Mouse (Mus musculus): Measurements from ENCODE around the gene Sipa1.

DNA sequence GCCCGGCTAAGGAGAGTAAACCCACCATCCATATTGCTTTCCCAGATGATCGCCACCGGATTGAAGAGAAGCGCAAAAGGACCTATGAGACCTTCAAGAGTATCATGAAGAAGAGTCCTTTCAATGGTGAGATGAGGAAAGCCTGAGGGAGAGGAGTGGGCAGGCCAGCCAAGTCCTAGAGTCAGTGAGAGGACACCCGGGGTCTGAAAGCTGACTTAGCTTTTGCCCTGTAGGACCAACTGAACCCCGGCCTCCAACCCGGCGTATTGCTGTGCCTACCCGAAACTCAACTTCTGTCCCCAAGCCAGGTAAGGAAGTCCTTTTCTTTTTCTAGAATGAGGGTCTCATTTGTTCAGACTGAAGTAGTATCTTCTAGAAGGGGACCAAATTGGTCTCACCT lies 18.2 kb downstream of the Sipa1 start:
- TF ChIP-seq TAL1 (IDR thresholded peaks at IDR 0.05; ENCODE audit: low read length) (no peak), GATA1 (IDR thresholded peaks at IDR 0.05; ENCODE audit: low read length) (no peak)

Measured in erythroblast, embryonic 14.5 days (primary cell).